Mouse (Mus musculus): ENCODE measurements around the gene Itgam. TPM values are rescaled to one million over a fixed set of nuclear protein-coding genes. Genes with fewer than 3 reads are reported as not detected.

Gene Itgam
- polyA plus RNA-seq, 2 experiments = 1.5 to 2.7 TPM

- H3K4me2 ChIP-seq (ENCODE audit: low read depth) = no peak overlapping the region
- H3K36me3 ChIP-seq (replicated peaks; ENCODE audit: control insufficient read depth, insufficient read depth, low read depth) = no peaks in the 10 kb centered on the region
- H3K9ac ChIP-seq (replicated peaks) = no peak overlapping the region
- no peaks in the 10 kb centered on the region for H3K4me1 ChIP-seq (replicated peaks; ENCODE audit: control insufficient read depth in 2 of 2, insufficient read depth in 2 of 2, low read length in 1 of 2)
- TF ChIP-seq EP300 (IDR thresholded peaks at IDR 0.05; ENCODE audit: low read depth) = no peak
- ATAC-seq (ENCODE audit: insufficient read depth) (no peak), DNase-seq (ENCODE audit: low read depth in 3 of 3, low spot score in 3 of 3) (no peak)
- no peaks in the 10 kb centered on the region for H3K27me3 ChIP-seq (ENCODE audit: control insufficient read depth, insufficient read depth, low read length)
- no peak overlapping the region for H3K27ac ChIP-seq
- H3K9me3 ChIP-seq (ENCODE audit: control insufficient read depth, low read length) = no peaks in the 10 kb centered on the region
- no peak overlapping the region for H3K4me3 ChIP-seq (ENCODE audit: insufficient read depth in 1 of 2, low read depth in 2 of 2, low read length in 2 of 2)
- 37% methylated on average over 2 of the region's 2 CpGs for WGBS (ENCODE audit: insufficient replicate concordance)
Measured at GRCm38 (mm10) chr7:128019187-128019586, 43.3 kb upstream of the Itgam start.

- ATAC-seq (ENCODE audit: insufficient read depth) = no peak
- peak in 1 of 3 experiments; percentile 9 for DNase-seq (ENCODE audit: low read depth in 3 of 3, low spot score in 3 of 3)
- H3K9ac ChIP-seq (replicated peaks) = no peak overlapping the region
- 45% methylated on average over 8 of the region's 8 CpGs for WGBS (ENCODE audit: insufficient replicate concordance)
- no peak overlapping the region for H3K4me3 ChIP-seq (ENCODE audit: insufficient read depth in 1 of 2, low read depth in 2 of 2, low read length in 2 of 2)
- no peaks in the 10 kb centered on the region for H3K4me1 ChIP-seq (replicated peaks; ENCODE audit: control insufficient read depth in 2 of 2, insufficient read depth in 2 of 2, low read length in 1 of 2)
- TF ChIP-seq EP300 (IDR thresholded peaks at IDR 0.05; ENCODE audit: low read depth) (no peak), CTCF (IDR thresholded peaks at IDR 0.05; ENCODE audit: low read depth) (peak; percentile 62)
- no peaks in the 10 kb centered on the region for H3K27me3 ChIP-seq (ENCODE audit: control insufficient read depth, insufficient read depth, low read length)
- no peaks in the 10 kb centered on the region for H3K36me3 ChIP-seq (replicated peaks; ENCODE audit: control insufficient read depth, insufficient read depth, low read depth)
- no peak overlapping the region for H3K4me2 ChIP-seq (ENCODE audit: low read depth)
- H3K9me3 ChIP-seq (ENCODE audit: control insufficient read depth, low read length) = no peaks in the 10 kb centered on the region
- H3K27ac ChIP-seq = no peak overlapping the region
Measured at GRCm38 (mm10) chr7:128022974-128023373, 39.5 kb upstream of the Itgam start.

GRCm38 (mm10) chr7:128023565-128023964 lies 38.9 kb upstream of the Itgam start:
- no peaks in the 10 kb centered on the region for H3K9me3 ChIP-seq (ENCODE audit: control insufficient read depth, low read length)
- H3K27me3 ChIP-seq (ENCODE audit: control insufficient read depth, insufficient read depth, low read length) = no peaks in the 10 kb centered on the region
- no peak overlapping the region for H3K9ac ChIP-seq (replicated peaks)
- no peak for TF ChIP-seq EP300 (IDR thresholded peaks at IDR 0.05; ENCODE audit: low read depth)
- no peak for TF ChIP-seq CTCF (IDR thresholded peaks at IDR 0.05; ENCODE audit: low read depth)
- H3K4me2 ChIP-seq (ENCODE audit: low read depth) = no peak overlapping the region
- H3K4me3 ChIP-seq (ENCODE audit: insufficient read depth in 1 of 2, low read depth in 2 of 2, low read length in 2 of 2) = no peak overlapping the region
- no peaks in the 10 kb centered on the region for H3K36me3 ChIP-seq (replicated peaks; ENCODE audit: control insufficient read depth, insufficient read depth, low read depth)
- DNase-seq (ENCODE audit: low read depth in 3 of 3, low spot score in 3 of 3) (no peak), ATAC-seq (ENCODE audit: insufficient read depth) (no peak)
- no peaks in the 10 kb centered on the region for H3K4me1 ChIP-seq (replicated peaks; ENCODE audit: control insufficient read depth in 2 of 2, insufficient read depth in 2 of 2, low read length in 1 of 2)
- no peak overlapping the region for H3K27ac ChIP-seq
- WGBS (ENCODE audit: insufficient replicate concordance) = 73% methylated on average over 4 of the region's 4 CpGs

DNA sequence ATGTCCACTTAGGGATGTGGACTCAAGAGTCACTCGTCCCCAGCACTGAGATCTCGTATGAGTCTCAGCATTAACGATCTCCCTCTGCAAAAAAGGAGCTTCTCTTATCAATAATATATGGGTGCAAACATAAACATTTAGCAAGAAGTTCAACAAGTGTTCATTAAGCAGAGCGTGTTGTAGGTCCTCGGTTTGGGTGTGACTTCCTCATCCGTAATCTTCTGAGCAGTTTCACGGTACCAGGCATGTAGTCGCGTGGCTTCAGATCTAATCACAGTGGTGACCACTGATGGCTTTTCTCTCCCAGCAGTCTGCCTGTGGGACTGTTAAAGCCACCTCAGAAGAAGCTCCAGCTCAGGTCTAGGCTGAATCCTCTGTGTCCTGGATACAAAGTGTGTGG lies 38.1 kb upstream of the Itgam start:
- Histone ChIP-seq H3K27ac (no peak overlapping the region), H3K36me3 (replicated peaks; ENCODE audit: control insufficient read depth, insufficient read depth, low read depth) (no peaks in the 10 kb centered on the region), H3K4me1 (replicated peaks; ENCODE audit: control insufficient read depth in 2 of 2, insufficient read depth in 2 of 2, low read length in 1 of 2) (no peaks in the 10 kb centered on the region), H3K9me3 (ENCODE audit: control insufficient read depth, low read length) (no peaks in the 10 kb centered on the region), H3K4me3 (ENCODE audit: insufficient read depth in 1 of 2, low read depth in 2 of 2, low read length in 2 of 2) (no peak overlapping the region), H3K9ac (replicated peaks) (no peak overlapping the region), H3K27me3 (ENCODE audit: control insufficient read depth, insufficient read depth, low read length) (no peaks in the 10 kb centered on the region), H3K4me2 (ENCODE audit: low read depth) (no peak overlapping the region)
- 56% methylated on average over 9 of the region's 9 CpGs for WGBS (ENCODE audit: insufficient replicate concordance)
- TF ChIP-seq EP300 (IDR thresholded peaks at IDR 0.05; ENCODE audit: low read depth) = no peak
- no peak for DNase-seq (ENCODE audit: low read depth in 3 of 3, low spot score in 3 of 3)
- ATAC-seq (ENCODE audit: insufficient read depth) = no peak

DNA sequence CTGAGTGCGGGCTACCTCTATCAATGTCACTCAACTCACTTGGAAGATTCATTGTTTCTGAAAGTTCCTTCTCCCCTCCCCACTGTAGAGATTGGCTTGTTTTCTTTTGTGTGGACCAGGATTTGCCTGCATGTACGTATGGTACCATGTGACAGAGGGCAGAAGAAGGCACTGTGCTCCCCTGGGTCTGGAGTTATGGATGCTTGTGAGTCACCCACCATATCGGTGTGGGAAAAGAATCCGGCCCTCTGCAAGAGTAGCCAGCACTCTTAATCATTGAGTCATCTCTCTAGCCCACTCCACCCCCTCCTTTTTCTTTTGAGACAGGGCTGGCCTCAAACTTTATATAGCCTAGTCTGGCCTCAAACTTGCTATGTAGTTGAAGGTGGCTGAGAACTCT lies 37.5 kb upstream of the Itgam start:
- no peak overlapping the region for H3K4me2 ChIP-seq (ENCODE audit: low read depth)
- H3K4me1 ChIP-seq (replicated peaks; ENCODE audit: control insufficient read depth in 2 of 2, insufficient read depth in 2 of 2, low read length in 1 of 2) = no peaks in the 10 kb centered on the region
- ATAC-seq (ENCODE audit: insufficient read depth) = no peak
- 67% methylated on average over 4 of the region's 4 CpGs for WGBS (ENCODE audit: insufficient replicate concordance)
- H3K9ac ChIP-seq (replicated peaks) = no peak overlapping the region
- no peak overlapping the region for H3K4me3 ChIP-seq (ENCODE audit: insufficient read depth in 1 of 2, low read depth in 2 of 2, low read length in 2 of 2)
- TF ChIP-seq EP300 (IDR thresholded peaks at IDR 0.05; ENCODE audit: low read depth) (no peak), CTCF (IDR thresholded peaks at IDR 0.05; ENCODE audit: low read depth) (no peak)
- H3K9me3 ChIP-seq (ENCODE audit: control insufficient read depth, low read length) = no peaks in the 10 kb centered on the region
- H3K27ac ChIP-seq = no peak overlapping the region
- no peaks in the 10 kb centered on the region for H3K36me3 ChIP-seq (replicated peaks; ENCODE audit: control insufficient read depth, insufficient read depth, low read depth)
- DNase-seq (ENCODE audit: low read depth in 3 of 3, low spot score in 3 of 3) = no peak
- H3K27me3 ChIP-seq (ENCODE audit: control insufficient read depth, insufficient read depth, low read length) = no peaks in the 10 kb centered on the region

GRCm38 (mm10) chr7:128025381-128025780 lies 37.1 kb upstream of the Itgam start:
- 49% methylated on average over 4 of the region's 4 CpGs for WGBS (ENCODE audit: insufficient replicate concordance)
- TF ChIP-seq EP300 (IDR thresholded peaks at IDR 0.05; ENCODE audit: low read depth) (no peak), CTCF (IDR thresholded peaks at IDR 0.05; ENCODE audit: low read depth) (no peak)
- Histone ChIP-seq H3K4me3 (ENCODE audit: insufficient read depth in 1 of 2, low read depth in 2 of 2, low read length in 2 of 2) (no peak overlapping the region), H3K36me3 (replicated peaks; ENCODE audit: control insufficient read depth, insufficient read depth, low read depth) (no peaks in the 10 kb centered on the region), H3K9me3 (ENCODE audit: control insufficient read depth, low read length) (no peaks in the 10 kb centered on the region), H3K4me1 (replicated peaks; ENCODE audit: control insufficient read depth in 2 of 2, insufficient read depth in 2 of 2, low read length in 1 of 2) (no peaks in the 10 kb centered on the region), H3K9ac (replicated peaks) (no peak overlapping the region), H3K4me2 (ENCODE audit: low read depth) (no peak overlapping the region), H3K27me3 (ENCODE audit: control insufficient read depth, insufficient read depth, low read length) (no peaks in the 10 kb centered on the region), H3K27ac (no peak overlapping the region)
- DNase-seq (ENCODE audit: low read depth in 3 of 3, low spot score in 3 of 3) (no peak), ATAC-seq (ENCODE audit: insufficient read depth) (no peak)

Data from liver, embryonic 14.5 days (tissue).